Mouse (Mus musculus): Measurements from ENCODE around the gene Lig3. TPM values are rescaled to one million over a fixed set of nuclear protein-coding genes. Genes with fewer than 3 reads are reported as not detected.
A peak's percentile ranks its signal among the peaks of the same experiment; 100 is the strongest.
"Not testable (repeated sequence)": the region's sequence is repeated elsewhere in the genome, so short reads cannot be mapped to it uniquely, and the experiment has no call there.

Lig3 gene
- polyA plus RNA-seq, 1 experiment = 64.7 TPM

DNA sequence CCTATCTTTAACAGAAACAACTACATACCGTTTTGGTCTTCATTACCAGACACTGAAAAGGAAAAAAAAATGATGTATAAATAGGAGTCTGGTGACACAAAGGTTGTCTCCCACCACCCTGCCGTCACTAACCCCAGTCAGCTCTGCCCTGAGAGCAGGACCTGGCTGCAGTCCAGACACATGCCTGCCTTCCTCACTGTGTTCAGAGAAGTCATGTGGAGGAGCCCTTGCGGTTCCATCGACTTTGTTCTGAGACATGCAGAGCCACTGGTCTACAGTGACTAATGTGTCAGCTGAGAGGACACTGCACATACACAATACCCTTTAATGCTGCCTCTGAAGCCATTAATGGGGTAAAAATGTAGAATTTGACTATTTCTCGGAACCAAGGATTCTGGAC, 27.6 kb downstream of the Lig3 start:
- Histone ChIP-seq H3K4me3 (ENCODE audit: low read depth, low read length) (no peak overlapping the region), H3K9me3 (replicated peaks; ENCODE audit: control insufficient read depth, insufficient read depth, low read length, poor library complexity, severe bottlenecking) (no peaks in the 10 kb centered on the region)

DNA sequence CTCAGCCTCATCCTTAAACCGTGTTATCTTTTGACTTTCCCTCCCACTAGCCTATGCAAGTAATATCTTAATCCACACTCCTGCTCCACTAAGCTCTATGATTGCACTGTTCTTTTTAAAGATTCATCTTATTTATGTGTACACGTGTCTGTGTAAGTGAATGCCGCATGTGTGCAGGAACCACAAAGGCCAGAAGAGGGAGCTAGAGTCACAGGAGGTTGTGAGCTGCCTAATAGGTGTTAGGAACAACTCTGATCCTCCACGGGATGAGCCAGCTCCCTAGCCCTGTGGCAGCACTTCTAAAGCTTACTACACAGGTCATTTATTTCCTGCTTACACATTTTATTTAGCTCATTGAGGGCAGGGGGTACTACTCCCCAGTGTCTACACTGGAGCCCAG, 38.4 kb downstream of the Lig3 start:
- H3K27me3 ChIP-seq (ENCODE audit: control insufficient read depth, insufficient read depth, low read length, poor library complexity, severe bottlenecking) = no peaks in the 10 kb centered on the region
- TF ChIP-seq POLR2A (IDR thresholded peaks at IDR 0.05; ENCODE audit: insufficient read depth, low read length) (no peak), CTCF (IDR thresholded peaks at IDR 0.05; ENCODE audit: low read depth, low read length) (peak; percentile 83)

More for the DNA sequence above, 27.6 kb downstream of the Lig3 start:
- H3K9ac ChIP-seq (ENCODE audit: low read depth, poor library complexity, severe bottlenecking) = no peak overlapping the region
- TF ChIP-seq POLR2A (IDR thresholded peaks at IDR 0.05; ENCODE audit: insufficient read depth, low read length) = no peak
- TF ChIP-seq CTCF (IDR thresholded peaks at IDR 0.05; ENCODE audit: low read depth, low read length) = no peak
- peaks cover 6% of the 10 kb centered on the region for H3K36me3 ChIP-seq (ENCODE audit: control insufficient read depth, insufficient read depth, low read length, poor library complexity, severe bottlenecking)
- H3K27ac ChIP-seq (ENCODE audit: insufficient read depth, low read length) = no peak overlapping the region
- H3K27me3 ChIP-seq (ENCODE audit: control insufficient read depth, insufficient read depth, low read length, poor library complexity, severe bottlenecking) = no peaks in the 10 kb centered on the region
- no peaks in the 10 kb centered on the region for H3K4me1 ChIP-seq (ENCODE audit: control insufficient read depth, insufficient read depth, low read length)

DNA sequence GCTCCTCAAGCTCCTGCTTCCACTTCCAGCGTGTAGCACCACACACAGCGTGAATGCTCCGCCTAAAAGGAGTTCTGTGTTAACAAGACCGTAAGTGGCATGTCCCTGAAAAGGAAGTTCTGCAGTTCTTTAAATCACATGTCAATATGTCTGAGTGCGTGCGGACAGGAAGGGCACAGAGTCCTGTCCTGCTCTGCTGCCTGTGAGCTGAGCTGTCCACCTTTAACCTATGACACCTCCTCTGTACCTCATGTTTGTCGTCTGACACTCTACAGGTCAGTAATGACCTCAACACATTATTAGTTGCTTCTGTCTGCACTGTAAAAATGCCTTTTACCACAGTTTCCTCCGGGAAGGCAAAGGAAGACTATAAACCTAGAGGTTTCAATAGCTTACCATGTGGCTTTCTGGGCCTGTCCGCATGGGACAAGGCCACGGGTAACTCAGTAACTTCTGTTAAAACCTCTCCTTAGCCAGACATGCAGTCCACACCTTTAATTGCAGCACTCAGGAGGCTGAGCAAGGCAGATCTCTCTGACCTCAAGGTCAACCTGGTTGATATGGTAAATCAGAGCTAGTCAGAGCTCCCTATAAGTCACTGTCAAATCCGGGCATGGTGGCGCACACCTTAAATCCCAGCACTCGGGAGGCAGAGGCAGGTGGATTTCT, 40.0 kb downstream of the Lig3 start:
- no peaks in the 10 kb centered on the region for H3K27me3 ChIP-seq (ENCODE audit: control insufficient read depth, insufficient read depth, low read length, poor library complexity, severe bottlenecking)
- H3K9ac ChIP-seq (ENCODE audit: low read depth, poor library complexity, severe bottlenecking) = no peak overlapping the region
- peaks cover 2% of the 10 kb centered on the region for H3K4me1 ChIP-seq (ENCODE audit: control insufficient read depth, insufficient read depth, low read length)
- TF ChIP-seq CTCF (IDR thresholded peaks at IDR 0.05; ENCODE audit: low read depth, low read length) (no peak), POLR2A (IDR thresholded peaks at IDR 0.05; ENCODE audit: insufficient read depth, low read length) (no peak), EP300 (IDR thresholded peaks at IDR 0.05; ENCODE audit: insufficient read depth, low read depth, low read length) (no peak)
- H3K4me3 ChIP-seq (ENCODE audit: low read depth, low read length) = no peak overlapping the region
- H3K27ac ChIP-seq (ENCODE audit: insufficient read depth, low read length) = no peak overlapping the region
- no peaks in the 10 kb centered on the region for H3K36me3 ChIP-seq (ENCODE audit: control insufficient read depth, insufficient read depth, low read length, poor library complexity, severe bottlenecking)
- no peaks in the 10 kb centered on the region for H3K9me3 ChIP-seq (replicated peaks; ENCODE audit: control insufficient read depth, insufficient read depth, low read length, poor library complexity, severe bottlenecking)

More for the DNA sequence above, 38.4 kb downstream of the Lig3 start:
- H3K9ac ChIP-seq (ENCODE audit: low read depth, poor library complexity, severe bottlenecking) = no peak overlapping the region
- no peak overlapping the region for H3K27ac ChIP-seq (ENCODE audit: insufficient read depth, low read length)
- H3K4me1 ChIP-seq (ENCODE audit: control insufficient read depth, insufficient read depth, low read length) = peaks cover 2% of the 10 kb centered on the region
- H3K36me3 ChIP-seq (ENCODE audit: control insufficient read depth, insufficient read depth, low read length, poor library complexity, severe bottlenecking) = no peaks in the 10 kb centered on the region
- H3K9me3 ChIP-seq (replicated peaks; ENCODE audit: control insufficient read depth, insufficient read depth, low read length, poor library complexity, severe bottlenecking) = no peaks in the 10 kb centered on the region
- no peak overlapping the region for H3K4me3 ChIP-seq (ENCODE audit: low read depth, low read length)

DNA sequence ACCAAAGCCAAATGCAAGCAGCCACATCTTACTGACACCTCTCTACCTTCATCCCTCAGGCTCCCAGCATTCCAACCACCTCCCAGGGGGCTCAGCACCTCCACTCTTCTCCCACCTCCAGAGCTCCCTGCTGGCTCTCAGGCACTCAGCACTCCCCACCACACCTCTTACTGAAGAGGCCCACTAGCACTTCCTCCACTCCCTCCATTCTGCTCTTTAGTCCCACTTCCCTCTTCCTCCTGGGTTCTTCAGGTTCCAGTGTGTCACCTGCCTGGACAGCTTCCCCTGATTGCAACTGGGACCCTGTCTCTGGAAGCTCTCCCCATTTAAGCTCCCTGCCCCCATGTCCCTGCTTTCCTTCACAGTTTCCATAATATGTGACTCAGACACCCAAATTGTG, 45.9 kb downstream of the Lig3 start:
- H3K36me3 ChIP-seq (ENCODE audit: control insufficient read depth, insufficient read depth, low read length, poor library complexity, severe bottlenecking) = no peaks in the 10 kb centered on the region
- TF ChIP-seq POLR2A (IDR thresholded peaks at IDR 0.05; ENCODE audit: insufficient read depth, low read length) (no peak), CTCF (IDR thresholded peaks at IDR 0.05; ENCODE audit: low read depth, low read length) (no peak), EP300 (IDR thresholded peaks at IDR 0.05; ENCODE audit: insufficient read depth, low read depth, low read length) (no peak)
- no peaks in the 10 kb centered on the region for H3K9me3 ChIP-seq (replicated peaks; ENCODE audit: control insufficient read depth, insufficient read depth, low read length, poor library complexity, severe bottlenecking)
- no peaks in the 10 kb centered on the region for H3K27me3 ChIP-seq (ENCODE audit: control insufficient read depth, insufficient read depth, low read length, poor library complexity, severe bottlenecking)
- peaks cover 9% of the 10 kb centered on the region for H3K4me1 ChIP-seq (ENCODE audit: control insufficient read depth, insufficient read depth, low read length)
- H3K9ac ChIP-seq (ENCODE audit: low read depth, poor library complexity, severe bottlenecking) = peak overlapping the region; percentile 44
- no peak overlapping the region for H3K4me3 ChIP-seq (ENCODE audit: low read depth, low read length)
- peak overlapping the region; percentile 26 for H3K27ac ChIP-seq (ENCODE audit: insufficient read depth, low read length)

DNA sequence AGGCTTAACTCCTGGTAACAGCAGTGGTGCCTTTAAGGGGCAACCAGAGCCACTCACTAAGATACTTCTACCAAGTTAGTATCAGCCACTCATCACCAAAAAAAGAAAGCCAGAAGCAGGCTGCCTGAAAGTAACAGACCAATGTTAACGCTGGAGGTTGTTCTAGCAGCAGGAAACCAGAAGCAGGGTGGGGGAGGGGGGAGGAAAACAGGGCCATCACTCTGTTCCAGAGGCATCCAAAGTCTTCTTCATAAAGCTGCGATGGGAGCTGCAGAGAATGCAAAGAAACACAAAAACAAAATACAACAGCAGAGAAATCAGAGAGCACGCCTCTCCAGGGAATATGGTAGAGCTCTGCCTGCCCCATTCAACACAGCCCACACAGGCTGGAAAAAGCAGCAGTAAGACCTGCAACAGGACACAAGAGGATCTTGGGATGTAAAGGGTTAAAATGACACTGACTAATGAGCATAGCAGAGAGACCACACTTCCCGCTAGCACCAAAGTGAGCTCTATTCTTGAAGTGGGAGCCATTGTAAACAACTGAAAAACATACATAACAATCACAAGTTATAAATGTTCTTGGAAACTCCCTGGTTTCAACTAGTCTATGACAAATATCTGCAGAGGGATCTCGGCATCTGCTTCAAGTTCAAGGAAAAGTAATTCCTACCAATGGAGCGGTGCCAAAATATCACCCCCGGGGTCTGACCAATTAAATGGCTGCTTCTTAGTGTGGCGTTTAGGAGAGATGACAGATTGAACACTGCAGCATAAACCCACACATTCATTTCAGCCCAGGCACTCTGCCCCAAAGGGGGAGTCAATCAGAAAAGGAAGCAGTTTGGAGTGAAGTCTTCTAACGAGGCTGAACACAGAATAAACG, 50.3 kb downstream of the Lig3 start:
- no peak for TF ChIP-seq CTCF (IDR thresholded peaks at IDR 0.05; ENCODE audit: low read depth, low read length)
- no peak for TF ChIP-seq POLR2A (IDR thresholded peaks at IDR 0.05; ENCODE audit: insufficient read depth, low read length)
- TF ChIP-seq EP300 (IDR thresholded peaks at IDR 0.05; ENCODE audit: insufficient read depth, low read depth, low read length) = no peak
- Histone ChIP-seq H3K4me3 (ENCODE audit: low read depth, low read length) (no peak overlapping the region), H3K27ac (ENCODE audit: insufficient read depth, low read length) (0 out of 2 replicates have a peak overlapping the region, but pooled peaks have one; percentile 17), H3K27me3 (ENCODE audit: control insufficient read depth, insufficient read depth, low read length, poor library complexity, severe bottlenecking) (no peaks in the 10 kb centered on the region), H3K4me1 (ENCODE audit: control insufficient read depth, insufficient read depth, low read length) (peaks cover 7% of the 10 kb centered on the region), H3K9me3 (replicated peaks; ENCODE audit: control insufficient read depth, insufficient read depth, low read length, poor library complexity, severe bottlenecking) (no peaks in the 10 kb centered on the region), H3K9ac (ENCODE audit: low read depth, poor library complexity, severe bottlenecking) (no peak overlapping the region), H3K36me3 (ENCODE audit: control insufficient read depth, insufficient read depth, low read length, poor library complexity, severe bottlenecking) (no peaks in the 10 kb centered on the region)

DNA sequence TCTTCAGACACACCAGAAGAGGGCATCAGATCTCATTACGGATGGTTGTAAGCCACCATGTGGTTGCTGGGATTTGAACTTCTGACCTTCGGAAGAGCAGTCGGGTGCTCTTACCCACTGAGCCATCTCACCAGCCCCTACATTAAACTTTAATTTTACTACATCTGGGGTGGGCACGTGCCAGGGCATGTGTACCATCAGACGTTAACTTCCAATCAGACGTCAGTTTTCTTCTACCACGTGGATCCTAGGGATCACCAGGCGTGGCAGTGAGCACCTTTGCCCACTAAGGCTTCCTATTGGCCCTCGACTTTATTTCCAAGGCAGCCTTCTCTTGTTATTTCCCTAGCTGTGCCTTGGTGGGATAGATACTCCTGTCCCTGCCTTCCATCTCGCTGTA, 51.5 kb downstream of the Lig3 start:
- not testable (repeated sequence) for H3K9ac ChIP-seq (ENCODE audit: low read depth, poor library complexity, severe bottlenecking); H3K27ac ChIP-seq (ENCODE audit: insufficient read depth, low read length); H3K4me3 ChIP-seq (ENCODE audit: low read depth, low read length); H3K9me3 ChIP-seq (replicated peaks; ENCODE audit: control insufficient read depth, insufficient read depth, low read length, poor library complexity, severe bottlenecking); H3K4me1 ChIP-seq (ENCODE audit: control insufficient read depth, insufficient read depth, low read length); H3K36me3 ChIP-seq (ENCODE audit: control insufficient read depth, insufficient read depth, low read length, poor library complexity, severe bottlenecking); H3K27me3 ChIP-seq (ENCODE audit: control insufficient read depth, insufficient read depth, low read length, poor library complexity, severe bottlenecking)

All from ES-Bruce4 (cell line).